Mouse (Mus musculus) frontal cortex, adult (tissue): ENCODE measurements at regions not wholly inside any gene's neighbourhood (a gene's known extent, or its start where the extent isn't known, plus 50 kb on each side); places are given as distances from the start of the nearest gene placed in this dataset.

Source experiments
- ATAC-seq: cut with Nextera tagmentation; 2 replicates; pipeline ENCODE4 v1.9.2; 2017; ENCODE audit warnings: mild to moderate bottlenecking, moderate library complexity, mixed read lengths; ENCODE audit not compliant: low TSS enrichment

GRCm38 (mm10) chr14:115003223-115003622, 88.8 kb upstream of the Gpc5 start:
- ATAC-seq, result no peak

- ATAC-seq, result no peak
Measured at GRCm38 (mm10) chr14:115004733-115005405, 87.1 kb upstream of the Gpc5 start.

- ATAC-seq, result no peak
Measured at GRCm38 (mm10) chr14:115010877-115011276, 81.1 kb upstream of the Gpc5 start.

GRCm38 (mm10) chr14:115015299-115015698, 76.7 kb upstream of the Gpc5 start:
- no peak for ATAC-seq

- peak; percentile 100 for ATAC-seq
Measured at GRCm38 (mm10) chr14:115017410-115018153, 74.4 kb upstream of the Gpc5 start.

GRCm38 (mm10) chr14:115028011-115028410, 64.0 kb upstream of the Gpc5 start:
- ATAC-seq, result no peak

- ATAC-seq, result no peak
Measured at GRCm38 (mm10) chr14:115031734-115032133, 60.3 kb upstream of the Gpc5 start.

- no peak for ATAC-seq
Measured at GRCm38 (mm10) chr14:115033375-115033969, 58.5 kb upstream of the Gpc5 start.

GRCm38 (mm10) chr14:115034718-115035437, 57.1 kb upstream of the Gpc5 start:
- ATAC-seq, result no peak

- no peak for ATAC-seq
Measured at GRCm38 (mm10) chr14:115037086-115037793, 54.8 kb upstream of the Gpc5 start.

- ATAC-seq, result no peak
Measured at GRCm38 (mm10) chr14:115038788-115039187, 53.2 kb upstream of the Gpc5 start.

GRCm38 (mm10) chr14:115039524-115039923, 52.5 kb upstream of the Gpc5 start:
- no peak for ATAC-seq

- ATAC-seq, result peak; percentile 36; the same call in 1 of the 2 replicates
Measured at GRCm38 (mm10) chr14:115040091-115040571, 51.9 kb upstream of the Gpc5 start.

- peak; percentile 42 for ATAC-seq
Measured at GRCm38 (mm10) chr14:115040578-115041206, 51.3 kb upstream of the Gpc5 start.

- peak; percentile 58 for ATAC-seq
Measured at GRCm38 (mm10) chr14:115041336-115042054, 50.5 kb upstream of the Gpc5 start.

GRCm38 (mm10) chr14:115042055-115042564, 49.9 kb upstream of the Gpc5 start:
- ATAC-seq, result peak; percentile 84
